Mouse (Mus musculus) layer of hippocampus, postnatal 14 days (tissue): Measurements from ENCODE around the gene Nfix. TPM values are rescaled to one million over a fixed set of nuclear protein-coding genes. Genes with fewer than 3 reads are reported as not detected.

Source experiments
- DNase-seq, 2 experiments: peaks; one replicate each; pipeline ENCODE4 v3.0.0; 2021 to 2022; ENCODE audit warnings: low spot score in 2 of 2, mixed read lengths in 1 of 2
- total RNA-seq, 2 experiments: library from RNA; stranded (reverse); gene quantifications; 2 replicates each; pipeline ENCODE4 v1.2.3; 2021

The Nfix gene
- total RNA-seq, 2 experiments from 2014 or later = 519 to 562 TPM

DNA sequence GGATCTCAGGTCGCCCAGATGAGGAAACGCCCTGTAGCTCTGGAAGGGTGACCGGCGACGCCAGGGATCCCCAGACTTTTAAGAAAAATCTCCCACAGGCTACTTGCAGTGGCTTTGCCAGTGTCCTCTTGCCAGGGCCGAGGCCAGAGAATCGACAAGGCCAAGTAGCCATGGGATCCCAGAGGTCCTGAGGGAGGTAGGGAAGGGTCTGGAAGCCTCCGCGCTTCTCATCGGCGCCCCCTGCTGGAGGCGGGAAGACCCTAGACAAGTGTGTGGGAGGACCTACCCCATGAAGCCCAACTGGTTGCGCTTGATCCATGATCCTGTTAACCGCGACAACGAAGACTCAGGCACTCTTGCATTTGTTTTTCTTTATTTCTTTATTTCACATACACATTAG, 95.8 kb downstream of the Nfix start:
- DNase-seq = peak; percentile 82 to 89

DNA sequence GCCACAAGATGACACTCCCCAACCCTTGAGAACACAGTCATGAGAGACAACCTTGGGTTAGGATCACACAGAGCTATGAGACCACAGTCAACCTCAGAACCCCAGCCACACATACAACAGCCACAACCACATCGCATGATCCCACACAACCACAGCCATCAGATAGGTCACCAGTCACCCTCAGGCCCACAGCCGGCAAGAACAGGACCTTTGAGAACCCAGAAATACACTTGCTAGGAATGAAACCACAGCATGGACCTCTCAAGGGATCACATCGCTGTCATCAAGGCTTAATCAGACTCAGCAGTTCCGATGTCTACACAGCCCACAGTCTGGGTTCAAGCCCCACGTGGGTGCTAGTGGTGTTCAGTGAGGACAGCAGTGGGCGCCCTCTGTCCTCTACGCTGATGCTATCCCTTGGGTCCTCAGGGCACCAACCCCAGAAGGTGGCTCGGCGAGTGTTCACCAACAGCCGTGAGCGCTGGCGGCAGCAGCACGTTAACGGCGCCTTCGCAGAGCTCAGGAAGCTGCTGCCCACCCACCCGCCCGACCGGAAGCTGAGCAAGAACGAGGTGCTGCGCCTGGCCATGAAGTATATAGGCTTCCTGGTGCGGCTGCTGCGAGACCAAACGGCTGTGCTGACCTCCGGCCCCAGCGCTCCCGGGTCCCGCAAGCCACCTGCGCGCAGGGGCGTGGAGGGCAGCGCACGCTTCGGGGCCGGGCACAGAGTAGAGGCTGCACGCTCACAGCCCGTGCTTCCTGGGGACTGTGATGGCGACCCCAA, 96.5 kb downstream of the Nfix start:
- peak in 1 of 2 experiments; percentile 35 for DNase-seq

- peak in 1 of 2 experiments; percentile 3 for DNase-seq
Observed at GRCm38 (mm10) chr8:84702963-84703465, 97.1 kb downstream of the Nfix start.

DNA sequence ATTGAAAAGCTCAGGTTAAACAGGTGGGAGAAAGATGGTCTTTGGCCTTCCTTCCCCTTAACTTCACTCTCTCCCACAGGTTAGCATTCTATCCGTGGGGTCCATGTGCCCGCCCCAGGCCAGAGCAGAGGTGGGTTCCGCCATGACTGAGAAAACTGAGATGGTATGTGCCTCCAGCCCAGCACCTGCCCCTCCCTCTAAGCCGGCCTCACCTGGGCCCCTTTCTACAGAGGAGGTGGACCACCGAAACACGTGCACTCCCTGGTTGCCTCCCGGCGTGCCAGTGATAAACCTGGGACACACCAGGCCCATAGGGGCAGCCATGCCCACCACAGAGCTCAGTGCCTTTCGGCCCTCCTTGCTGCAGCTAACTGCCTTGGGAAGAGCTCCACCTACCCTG, 97.6 kb downstream of the Nfix start:
- peak in 1 of 2 experiments; percentile 9 for DNase-seq

DNA sequence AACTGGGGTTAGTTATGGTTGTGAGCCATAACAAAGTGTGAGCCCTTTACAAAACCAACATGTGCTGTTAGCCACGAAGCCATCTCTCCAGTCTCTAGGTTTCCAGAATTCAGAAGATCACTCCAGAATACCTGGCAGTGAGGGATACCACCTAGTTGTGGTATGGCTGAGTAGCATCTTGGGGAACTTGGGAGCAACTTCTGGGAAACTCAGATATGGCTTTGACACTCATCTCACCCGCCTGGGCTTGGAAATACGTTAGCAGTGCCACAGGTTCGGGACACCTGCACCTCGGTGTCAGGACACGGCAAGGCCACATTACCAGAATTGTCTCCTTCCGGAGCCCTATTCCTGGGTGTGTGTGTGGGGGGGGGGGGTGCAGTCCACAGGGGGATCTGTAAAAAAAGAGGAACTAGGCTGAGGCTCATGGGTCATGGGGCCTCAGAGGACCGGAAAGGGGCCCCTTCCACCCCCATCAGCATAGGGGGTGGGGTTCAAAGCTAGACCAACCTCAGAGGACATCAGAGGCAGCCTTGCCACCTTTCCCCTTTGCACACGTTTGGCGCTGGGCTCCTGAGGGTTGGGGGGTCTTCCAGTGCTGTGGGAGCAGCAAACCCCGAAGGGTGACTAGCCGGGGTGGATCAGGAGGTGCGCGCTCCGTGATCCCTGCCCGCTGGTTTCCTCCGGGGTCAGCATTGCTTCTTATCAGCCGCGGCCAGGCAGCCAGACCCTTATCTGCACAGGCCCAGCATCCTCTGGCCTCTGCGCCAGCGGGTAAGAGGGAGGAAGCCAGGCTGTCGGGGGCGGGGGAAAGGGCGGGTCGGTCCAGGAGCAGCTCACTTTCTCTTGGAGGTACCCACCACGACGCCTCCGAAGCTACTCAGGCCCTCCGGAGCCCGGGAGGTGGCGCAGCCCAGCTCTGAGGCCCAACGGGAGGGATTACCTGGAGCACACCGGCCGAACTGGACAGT, 98.9 kb downstream of the Nfix start, which contains the start of gene Lyl1:
TSS of gene Lyl1 (plus strand) at position 517 of the 971 bp plus-strand sequence.
- peak in 1 of 2 experiments; percentile 36 for DNase-seq

DNA sequence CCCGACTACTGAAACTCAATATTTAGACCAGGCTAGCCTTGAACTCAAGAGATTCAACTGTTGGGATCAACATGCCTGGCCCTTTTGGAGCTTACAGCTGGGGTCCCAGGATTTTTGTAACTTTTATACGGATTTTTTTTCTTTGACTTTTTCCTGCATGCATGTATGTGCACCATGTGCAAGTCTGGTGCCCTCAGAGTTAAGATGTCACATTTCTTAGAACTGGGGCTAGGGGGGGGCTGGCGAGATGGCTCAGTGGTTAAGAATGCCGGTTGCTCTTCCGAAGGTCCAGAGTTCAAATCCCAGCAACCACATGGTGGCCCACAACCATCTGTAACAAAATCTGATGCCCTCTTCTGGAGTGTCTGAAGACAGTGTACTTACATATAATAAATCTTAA, 99.6 kb downstream of the Nfix start:
- DNase-seq = no peak

- DNase-seq = peak; percentile 67 to 77
Observed at GRCm38 (mm10) chr8:84699861-84700322, 100.3 kb downstream of the Nfix start.

GRCm38 (mm10) chr8:84698929-84699401, 101.2 kb downstream of the Nfix start:
- DNase-seq = peak in 1 of 2 experiments; percentile 54

GRCm38 (mm10) chr8:84698288-84698687, 101.9 kb downstream of the Nfix start:
- DNase-seq = no peak

DNA sequence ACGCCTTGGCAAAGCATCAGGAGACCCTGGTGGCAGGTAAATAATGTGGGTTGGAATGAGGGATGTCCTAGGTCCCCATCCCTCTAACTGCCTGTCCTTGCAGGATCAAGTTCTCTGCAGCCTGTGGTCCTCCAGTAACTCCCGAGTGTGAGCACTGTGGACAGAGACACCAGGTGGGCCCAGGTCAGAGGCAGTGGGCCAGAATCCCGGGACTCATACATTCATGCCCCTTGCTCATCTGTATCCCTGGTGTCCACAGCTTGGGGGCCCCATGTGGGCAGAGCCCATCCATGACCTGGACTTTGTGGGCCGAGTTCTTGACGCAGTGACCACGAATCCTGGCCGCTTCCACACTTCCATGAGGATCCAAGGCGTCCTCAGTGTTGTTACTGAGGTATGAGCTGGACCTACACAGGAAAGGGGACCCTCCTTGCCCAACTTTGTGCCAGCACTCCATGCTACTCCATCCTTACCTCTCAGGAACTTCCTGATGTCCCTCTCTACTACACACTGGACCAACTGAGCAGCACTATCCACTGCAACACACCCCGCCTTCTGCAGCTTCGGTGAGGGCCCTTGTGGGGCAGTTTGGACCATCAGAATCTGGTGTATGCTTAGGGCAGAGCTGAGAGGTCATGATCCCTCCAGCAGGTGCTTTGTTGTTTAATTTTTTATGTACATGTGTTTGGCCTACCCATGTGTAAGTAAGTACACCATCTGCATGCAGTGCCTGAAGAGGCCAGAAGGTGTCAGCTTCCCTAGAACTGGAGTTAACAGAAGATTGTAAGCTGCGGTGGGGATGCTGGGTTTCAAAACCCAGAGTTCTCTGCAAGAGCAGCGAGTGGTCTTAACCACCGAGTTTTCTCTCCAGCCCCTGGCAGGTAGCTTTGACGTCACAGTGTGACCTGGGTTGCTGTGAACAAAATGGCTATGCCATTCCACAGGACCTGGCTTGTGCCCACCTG, 102.7 kb downstream of the Nfix start:
- peak in 1 of 2 experiments; percentile 52 for DNase-seq

DNA sequence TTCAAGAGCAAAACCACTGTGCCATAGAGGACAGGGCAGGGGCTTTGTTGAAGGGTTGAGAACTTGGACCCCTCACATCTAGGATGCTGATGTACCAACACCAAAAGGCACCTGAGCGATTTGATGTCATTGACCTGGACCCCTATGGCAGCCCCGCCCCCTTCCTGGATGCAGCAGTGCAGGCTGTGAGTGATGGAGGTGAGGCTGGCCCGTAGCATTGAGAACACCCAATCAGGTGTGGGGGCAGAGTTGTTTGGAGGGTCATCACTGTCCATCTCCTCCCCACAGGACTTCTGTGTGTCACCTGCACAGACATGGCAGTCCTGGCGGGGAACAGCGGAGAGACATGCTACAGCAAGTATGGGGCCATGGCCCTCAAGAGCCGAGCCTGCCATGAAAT, 105.0 kb downstream of the Nfix start:
- DNase-seq = no peak

- no peak for DNase-seq
Observed at GRCm38 (mm10) chr8:84693332-84693731, 106.8 kb downstream of the Nfix start.

- peak; percentile 89 to 96 for DNase-seq
Observed at GRCm38 (mm10) chr8:84689091-84689915, 110.8 kb downstream of the Nfix start.

GRCm38 (mm10) chr8:84687705-84688100, 112.4 kb downstream of the Nfix start, which contains the start of gene Nacc1:
Gene Nacc1 (minus strand): TSS chr8:84687862.
- DNase-seq = peak; percentile 78 to 86

GRCm38 (mm10) chr8:84687003-84687704, 113.0 kb downstream of the Nfix start:
- DNase-seq = no peak

DNA sequence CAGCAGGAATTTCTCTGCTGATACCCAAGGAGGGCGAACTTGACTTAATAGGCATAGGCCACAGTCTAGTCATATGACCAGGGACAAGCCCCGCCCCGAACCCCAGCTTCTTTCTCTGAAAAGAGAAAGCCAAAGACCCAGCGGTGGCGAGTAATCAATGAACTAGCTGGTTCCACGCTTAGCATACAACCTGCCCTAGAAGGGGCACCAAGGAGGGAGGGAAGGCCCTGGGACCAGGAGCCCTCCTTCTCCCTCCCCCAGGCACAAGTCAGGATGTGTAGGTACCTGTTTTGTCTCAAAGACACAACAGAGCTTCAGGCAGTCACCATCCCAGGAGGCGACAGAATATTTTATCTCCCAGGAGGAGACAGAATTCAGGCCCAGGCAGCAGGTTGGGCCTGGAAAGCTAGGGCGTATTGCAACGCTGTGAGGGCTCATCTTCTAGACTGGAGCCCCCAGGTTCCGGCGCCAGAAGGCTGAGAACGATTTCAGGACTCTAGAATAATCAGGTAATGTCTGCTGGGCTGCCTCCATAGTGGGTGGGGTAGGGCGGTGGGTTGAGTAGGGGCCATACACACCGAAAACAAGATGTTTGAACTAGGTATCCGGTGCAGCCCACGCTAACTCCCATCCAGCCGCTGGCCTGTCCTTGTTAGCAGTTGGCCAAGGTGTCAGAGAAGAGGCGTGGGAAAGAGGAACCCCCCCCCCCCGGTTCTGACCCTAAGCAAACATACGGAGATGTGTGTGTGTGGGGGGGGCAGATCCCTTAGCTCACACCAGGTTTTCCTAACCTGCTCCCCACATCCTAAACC, 113.7 kb downstream of the Nfix start, which contains the start of gene Trmt1:
TSS of gene Trmt1 (plus strand) at position 117 of the 812 bp plus-strand sequence.
- peak in 1 of 2 experiments; percentile 43 for DNase-seq

GRCm38 (mm10) chr8:84684537-84684936, 115.6 kb downstream of the Nfix start:
- peak in 1 of 2 experiments; percentile 35 for DNase-seq
